Mouse (Mus musculus) myocyte (in vitro differentiated cells): ENCODE data around the gene Lag3. TPM values are rescaled to one million over a fixed set of nuclear protein-coding genes. Genes with fewer than 3 reads are reported as not detected.
A peak's percentile ranks its signal among the peaks of the same experiment; 100 is the strongest.

Source experiments
- H3K27me3 ChIP-seq: one replicate; pipeline ENCODE4 v1.6.1; 2011; ENCODE audit not compliant: control insufficient read depth, insufficient read depth, insufficient read length
- H3K36me3 ChIP-seq: one replicate; pipeline ENCODE4 v1.6.1; 2011; ENCODE audit not compliant: control insufficient read depth, insufficient read depth
- H3K4me2 ChIP-seq: one replicate; pipeline ENCODE4 v1.6.1; 2011; ENCODE audit warnings: low read depth, control low read depth
- H3K4me3 ChIP-seq: one replicate; pipeline ENCODE4 v1.5.1; 2011; ENCODE audit warnings: mild to moderate bottlenecking, control low read depth, moderate library complexity
- H3K79me2 ChIP-seq: one replicate; pipeline ENCODE4 v1.6.1; 2011; ENCODE audit not compliant: control insufficient read depth, insufficient read depth
- H3ac ChIP-seq: one replicate; pipeline ENCODE4 v1.6.1; 2011; ENCODE audit not compliant: control insufficient read depth, insufficient read length
- CEBPB ChIP-seq: IDR thresholded peaks from 2 replicates; pipeline ENCODE4 v1.6.1; 2011; ENCODE audit warnings: mild to moderate bottlenecking, moderate library complexity; ENCODE audit not compliant: poor library complexity, insufficient read depth, severe bottlenecking
- E2F4 ChIP-seq: IDR thresholded peaks from one replicate; pipeline ENCODE4 v1.6.1; 2011; ENCODE audit warnings: mild to moderate bottlenecking, control low read depth, moderate library complexity; ENCODE audit not compliant: insufficient read depth
- MAX ChIP-seq: IDR thresholded peaks from one replicate; pipeline ENCODE4 v1.6.1; 2011; ENCODE audit warnings: low read depth, mild to moderate bottlenecking, control low read depth
- MYOD1 ChIP-seq, 3 experiments: IDR thresholded peaks; one replicate each; pipeline ENCODE4 v1.6.1; 2011; ENCODE audit warnings: control low read depth in 2 of 3, low read depth in 2 of 3, mild to moderate bottlenecking in 2 of 3, moderate library complexity in 1 of 3; ENCODE audit not compliant: insufficient read length in 2 of 3, control insufficient read depth in 1 of 3
- MYOG ChIP-seq, 3 experiments: IDR thresholded peaks; one replicate each; pipeline ENCODE4 v1.6.1; 2011; ENCODE audit warnings: control low read depth in 2 of 3, low read depth in 2 of 3, mild to moderate bottlenecking in 2 of 3; ENCODE audit not compliant: insufficient read length in 2 of 3, control insufficient read depth in 1 of 3, insufficient read depth in 1 of 3
- POLR2A ChIP-seq: IDR thresholded peaks from one replicate; pipeline ENCODE4 v1.6.1; 2011; ENCODE audit warnings: low read depth, mild to moderate bottlenecking, control low read depth, moderate library complexity; ENCODE audit not compliant: insufficient read length
- POLR2AphosphoS2 ChIP-seq: IDR thresholded peaks from one replicate; pipeline ENCODE4 v1.6.1; 2011; ENCODE audit warnings: low read depth, control low read depth; ENCODE audit not compliant: insufficient read length
- REST ChIP-seq: IDR thresholded peaks from one replicate; pipeline ENCODE4 v1.6.1; 2011; ENCODE audit warnings: mild to moderate bottlenecking, control low read depth, moderate library complexity; ENCODE audit not compliant: insufficient read depth, insufficient read length
- SRF ChIP-seq: IDR thresholded peaks from one replicate; pipeline ENCODE4 v1.6.1; 2011; ENCODE audit warnings: low read depth; ENCODE audit not compliant: control insufficient read depth, insufficient read length
- TCF12 ChIP-seq: IDR thresholded peaks from one replicate; pipeline ENCODE4 v1.6.1; 2011; ENCODE audit warnings: mild to moderate bottlenecking, control low read depth; ENCODE audit not compliant: poor library complexity, insufficient read depth, severe bottlenecking
- TCF3 ChIP-seq: IDR thresholded peaks from one replicate; pipeline ENCODE4 v1.6.1; 2011; ENCODE audit warnings: low read depth, control low read depth; ENCODE audit not compliant: insufficient read length
- USF1 ChIP-seq: IDR thresholded peaks from one replicate; pipeline ENCODE4 v1.6.1; 2011; ENCODE audit warnings: low read depth, mild to moderate bottlenecking, control low read depth, moderate library complexity
- polyA plus RNA-seq: library from polyadenylated mRNA; unstranded; fragments of >200 nt; fragmentation: generic; extraction: Trizol; gene quantifications from one replicate; pipeline ENCODE4 v1.2.1, GENCODE M21; 2012; ENCODE audit warnings: missing spikeins

Gene Lag3
- polyA plus RNA-seq, 1 experiment: 0.41 TPM

DNA sequence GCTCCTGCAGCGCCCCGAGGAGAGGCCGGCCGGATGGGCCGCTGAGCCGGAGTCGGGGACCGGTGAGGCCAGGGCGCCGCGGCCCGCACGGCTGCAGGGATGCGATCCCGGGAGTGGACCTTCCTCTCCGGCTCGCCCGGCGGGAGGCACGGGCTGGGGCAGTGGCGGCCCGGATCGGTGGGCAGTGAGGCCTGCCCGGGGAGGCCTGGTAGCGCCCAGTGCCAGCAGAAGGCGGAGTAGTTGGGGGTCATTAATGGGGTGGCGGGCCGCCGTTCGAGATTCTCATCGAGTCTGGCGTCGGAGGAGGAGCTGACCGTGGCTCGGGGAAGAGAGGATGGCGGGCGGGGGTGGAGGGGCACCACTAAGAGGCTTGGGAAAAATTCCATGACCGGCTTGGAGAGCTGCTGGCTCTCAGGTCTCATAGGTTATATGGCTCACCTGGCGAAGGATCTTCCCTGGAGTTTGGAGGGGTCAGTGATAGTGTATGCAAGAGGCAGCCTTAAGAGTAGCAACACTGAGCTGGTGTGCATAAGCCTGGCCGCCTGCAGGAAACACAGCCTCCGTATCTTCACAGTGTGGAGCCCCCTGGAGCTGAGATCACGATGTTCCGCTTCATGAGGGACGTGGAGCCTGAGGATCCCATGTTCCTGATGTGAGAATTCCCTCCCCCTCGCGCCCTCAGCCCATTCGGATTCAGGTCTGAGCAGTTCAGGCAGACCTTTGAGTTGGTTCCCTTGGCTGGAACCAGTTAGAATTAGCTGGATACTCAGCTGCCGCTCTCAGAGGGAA is 20.2 kb upstream of the Lag3 start:
- H3K79me2 ChIP-seq: peaks cover 27% of the 10 kb centered on the region
- H3ac ChIP-seq: peak overlapping the region; percentile 61
- peaks cover 19% of the 10 kb centered on the region for H3K36me3 ChIP-seq
- peak overlapping the region; percentile 88 for H3K4me2 ChIP-seq
- H3K4me3 ChIP-seq: peak overlapping the region; percentile 76
- H3K27me3 ChIP-seq: no peaks in the 10 kb centered on the region
- no peak for TF ChIP-seq TCF3
- no peak for TF ChIP-seq USF1
- TF ChIP-seq REST: no peak
- no peak for TF ChIP-seq CEBPB
- no peak for TF ChIP-seq POLR2A
- TF ChIP-seq MYOD1 (IDR thresholded peaks at IDR 0.05; ENCODE audit: control insufficient read depth in 1 of 3, insufficient read length in 2 of 3, low read depth in 2 of 3): no peak
- no peak for TF ChIP-seq TCF12
- TF ChIP-seq SRF: no peak
- no peak for TF ChIP-seq MYOG (IDR thresholded peaks at IDR 0.05; ENCODE audit: control insufficient read depth in 1 of 3, insufficient read depth in 1 of 3, insufficient read length in 2 of 3, low read depth in 2 of 3)
- TF ChIP-seq POLR2AphosphoS2: no peak
- no peak for TF ChIP-seq MAX
- no peak for TF ChIP-seq E2F4

DNA sequence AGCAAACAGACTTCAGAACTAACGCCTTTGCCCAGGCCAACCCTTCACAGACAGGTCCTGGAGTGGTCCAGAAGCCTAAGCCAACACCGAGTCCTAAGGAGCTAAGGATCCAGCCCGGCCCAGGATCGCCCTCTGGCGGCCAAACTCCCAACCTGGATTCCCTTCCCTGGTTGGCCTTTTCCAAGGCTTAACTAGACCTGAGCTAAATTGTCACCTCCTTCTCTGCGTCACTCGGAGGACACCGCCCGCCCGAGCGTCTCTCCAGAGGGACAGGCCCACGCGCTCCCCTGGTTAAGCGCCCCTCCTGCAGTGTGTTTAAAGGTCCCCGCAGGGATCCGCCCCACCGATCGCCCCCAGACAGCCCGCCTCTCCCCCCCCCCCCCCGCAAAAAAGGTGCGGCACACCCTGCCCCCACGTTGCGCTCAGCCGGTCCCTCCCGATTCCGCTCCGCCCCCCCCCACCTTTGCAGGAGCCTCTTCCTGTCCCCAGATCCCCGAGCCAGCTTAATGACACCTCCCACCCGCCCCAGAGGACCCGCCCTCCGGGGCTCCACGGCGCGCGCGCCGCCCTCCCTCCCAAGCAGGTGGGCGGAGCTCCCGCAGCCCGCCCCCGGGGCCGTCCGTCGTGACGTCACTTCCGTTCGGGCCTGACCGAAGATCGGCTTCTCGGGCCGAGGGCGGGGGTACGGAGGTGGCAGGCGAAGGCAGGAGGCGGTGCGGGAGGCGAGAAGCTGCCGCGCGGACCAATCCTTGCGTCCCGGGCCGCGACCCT is 19.4 kb upstream of the Lag3 start, which contains the start of gene Mlf2:
Gene Mlf2 (plus strand): TSS at position 633 of the 771 bp plus-strand sequence.
- Histone ChIP-seq H3K79me2 (peaks cover 27% of the 10 kb centered on the region), H3K4me3 (peak within 1 kb of the TSS; percentile 76)

DNA sequence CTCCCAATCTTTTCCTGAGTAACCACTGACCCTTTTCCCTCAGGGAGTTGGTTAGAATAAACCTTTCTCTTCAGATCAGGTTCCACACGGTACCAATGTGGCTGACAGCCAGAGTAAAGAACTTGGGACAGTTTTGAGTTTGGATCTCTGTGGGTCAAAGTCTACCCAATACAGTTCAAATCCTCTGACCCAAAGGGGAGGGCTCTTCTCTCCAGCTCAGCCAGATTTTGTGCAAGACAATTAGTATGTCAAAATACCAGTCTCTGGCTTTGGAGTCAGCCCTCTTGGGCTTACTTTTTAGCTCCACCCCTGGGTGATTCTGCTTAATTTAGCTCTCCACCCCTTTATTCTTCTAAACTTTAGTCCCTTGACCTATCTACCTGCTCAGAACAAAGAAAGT is 18.7 kb upstream of the Lag3 start:
- TF ChIP-seq MAX (no peak), USF1 (no peak), E2F4 (no peak), TCF12 (no peak), MYOD1 (IDR thresholded peaks at IDR 0.05; ENCODE audit: control insufficient read depth in 1 of 3, insufficient read length in 2 of 3, low read depth in 2 of 3) (no peak), POLR2AphosphoS2 (no peak), REST (no peak), SRF (no peak)
- Histone ChIP-seq H3K36me3 (peaks cover 10% of the 10 kb centered on the region), H3K4me2 (peak overlapping the region; percentile 96), H3ac (no peak overlapping the region), H3K4me3 (peak overlapping the region; percentile 76), H3K27me3 (no peaks in the 10 kb centered on the region), H3K79me2 (peaks cover 27% of the 10 kb centered on the region)

More for the DNA sequence above, 19.4 kb upstream of the Lag3 start, which contains the start of gene Mlf2:
- Histone ChIP-seq H3K27me3 (no peaks in the 10 kb centered on the region), H3ac (peak within 1 kb of the TSS; percentile 61), H3K36me3 (peaks cover 11% of the 10 kb centered on the region), H3K4me2 (peak within 1 kb of the TSS; percentile 96)
- TF ChIP-seq USF1 (no peak), POLR2AphosphoS2 (peak; percentile 90), E2F4 (peak; percentile 6), POLR2A (peak; percentile 95)

DNA sequence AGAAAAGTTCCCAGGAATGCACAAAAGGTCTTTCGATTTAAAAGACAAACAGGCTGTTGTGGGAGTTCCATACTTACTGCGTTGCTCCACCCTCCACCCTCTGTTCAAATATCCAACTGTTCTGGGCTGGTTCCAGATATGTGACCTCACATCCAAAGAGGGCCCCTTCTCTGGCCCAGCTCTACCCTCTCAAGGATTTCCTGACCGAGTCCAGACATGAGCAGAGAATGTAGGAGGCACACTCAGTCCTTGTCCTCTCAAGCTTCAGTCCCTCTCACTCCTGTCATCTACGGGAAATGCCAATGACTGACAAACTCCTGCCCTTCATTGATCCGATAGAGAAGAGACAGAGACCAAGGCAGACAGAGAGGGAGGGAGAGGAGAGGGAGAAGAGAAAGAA is 14.4 kb upstream of the Lag3 start:
- TF ChIP-seq TCF12 (no peak), MAX (no peak), E2F4 (no peak), REST (no peak)
- no peak overlapping the region for H3K4me3 ChIP-seq

More for the DNA sequence above, 14.4 kb upstream of the Lag3 start:
- Histone ChIP-seq H3ac (no peak overlapping the region), H3K79me2 (no peaks in the 10 kb centered on the region), H3K4me2 (peak overlapping the region; percentile 32), H3K36me3 (no peaks in the 10 kb centered on the region), H3K27me3 (no peaks in the 10 kb centered on the region)
